ENCODE assay signal across 10 mouse cellular contexts in the genomic region with DNA sequence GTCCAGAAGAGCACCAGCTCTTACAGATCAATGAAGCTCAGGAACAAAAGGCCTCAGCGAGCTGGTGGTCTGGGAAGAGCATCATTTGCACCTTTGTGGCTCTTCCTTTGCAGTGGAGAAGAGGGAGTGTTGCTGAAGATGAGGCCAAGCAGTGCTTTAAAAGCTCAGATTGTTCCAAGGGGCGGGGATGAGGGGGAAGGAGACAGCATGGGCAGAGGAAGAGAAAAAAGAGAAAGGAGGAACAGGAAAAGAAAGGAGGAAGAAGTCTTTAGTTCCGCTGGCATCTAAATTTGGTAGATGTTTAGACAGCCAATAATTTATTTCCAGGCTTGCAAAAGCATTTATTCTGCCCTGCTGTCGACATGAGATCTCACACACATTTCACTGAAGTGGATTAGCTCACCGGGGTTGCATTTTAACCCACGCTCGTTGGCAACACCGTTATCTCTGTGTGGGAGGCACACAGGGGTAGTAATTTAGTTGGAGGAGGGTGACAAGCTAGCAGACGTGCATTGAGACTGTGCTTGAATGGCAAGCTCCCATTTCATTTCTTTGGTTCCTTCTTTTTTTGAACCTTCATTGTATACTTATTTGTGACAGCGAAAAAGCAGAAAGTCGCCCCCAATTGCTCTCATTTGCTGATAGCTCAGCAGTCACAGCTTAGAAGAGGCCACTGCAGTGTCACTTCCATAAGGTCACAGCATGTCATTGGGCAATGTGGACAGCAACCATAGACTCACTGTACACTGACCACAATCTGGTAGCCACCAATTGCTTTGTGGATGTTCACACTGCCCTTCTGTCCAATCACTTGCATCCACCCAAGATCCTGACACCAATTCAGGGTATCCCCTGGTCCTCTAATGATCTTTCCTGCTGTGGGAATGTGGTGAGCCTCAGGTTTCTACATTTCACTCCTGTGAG.
DNase-seq lines count a peak whose midpoint lies in the region.
"Had no signal": no experiment of that assay in that cellular context is flagged by ENCODE, and none has a peak within 500 bp of the region (broad histone marks: within the 10 kb centered on the region; RNA-seq: fewer than 3 reads in every experiment).

No protein-coding gene starts in this region.

- DNase-seq in left cerebral cortex, adult 11 months (ENCODE audit: low spot score), result peak; percentile 80
- DNase-seq in left cerebral cortex, postnatal 4 days, result no peak
- peak; percentile 77 to 82 for DNase-seq in frontal cortex, postnatal 36 days (ENCODE audit: low spot score in 2 of 2)
- DNase-seq in layer of hippocampus, adult 9-11 months, result peak; percentile 91
- DNase-seq in right cerebral cortex, postnatal 10 days (ENCODE audit: low spot score in 2 of 2), result peak; percentile 76 to 87
- DNase-seq in thymus, postnatal 14 days, result no peak
- no peak for DNase-seq in lung, postnatal 4 days
- no peak for DNase-seq in B cell, adult 2 months
- DNase-seq: adrenal gland, postnatal 14 days; thymus, postnatal 36 days had no signal

- intact Hi-C loops in left cerebral cortex, postnatal 4 days (cut with DNase I), result loop anchor here (5.0 kb wide), 1 partner anchor 129 kb away; a partner anchor contains a TSS

Comparison
In these comparisons a context has a peak if more than half of its experiments do, and no peak if none do; other contexts are left out.
1. DNase-seq: peak in left cerebral cortex, adult 11 months (single experiment), frontal cortex, postnatal 36 days (2 of 2), layer of hippocampus, adult 9-11 months (single experiment) and right cerebral cortex, postnatal 10 days (2 of 2); none in left cerebral cortex, postnatal 4 days (single experiment), thymus, postnatal 14 days (single experiment), lung, postnatal 4 days (0 of 2) and B cell, adult 2 months (0 of 2).